Mouse (Mus musculus): ENCODE measurements around the gene Lin28a. TPM values are rescaled to one million over a fixed set of nuclear protein-coding genes. Genes with fewer than 3 reads are reported as not detected.

Lin28a gene
- polyA plus RNA-seq, 1 experiment, result 29.6 TPM

DNA sequence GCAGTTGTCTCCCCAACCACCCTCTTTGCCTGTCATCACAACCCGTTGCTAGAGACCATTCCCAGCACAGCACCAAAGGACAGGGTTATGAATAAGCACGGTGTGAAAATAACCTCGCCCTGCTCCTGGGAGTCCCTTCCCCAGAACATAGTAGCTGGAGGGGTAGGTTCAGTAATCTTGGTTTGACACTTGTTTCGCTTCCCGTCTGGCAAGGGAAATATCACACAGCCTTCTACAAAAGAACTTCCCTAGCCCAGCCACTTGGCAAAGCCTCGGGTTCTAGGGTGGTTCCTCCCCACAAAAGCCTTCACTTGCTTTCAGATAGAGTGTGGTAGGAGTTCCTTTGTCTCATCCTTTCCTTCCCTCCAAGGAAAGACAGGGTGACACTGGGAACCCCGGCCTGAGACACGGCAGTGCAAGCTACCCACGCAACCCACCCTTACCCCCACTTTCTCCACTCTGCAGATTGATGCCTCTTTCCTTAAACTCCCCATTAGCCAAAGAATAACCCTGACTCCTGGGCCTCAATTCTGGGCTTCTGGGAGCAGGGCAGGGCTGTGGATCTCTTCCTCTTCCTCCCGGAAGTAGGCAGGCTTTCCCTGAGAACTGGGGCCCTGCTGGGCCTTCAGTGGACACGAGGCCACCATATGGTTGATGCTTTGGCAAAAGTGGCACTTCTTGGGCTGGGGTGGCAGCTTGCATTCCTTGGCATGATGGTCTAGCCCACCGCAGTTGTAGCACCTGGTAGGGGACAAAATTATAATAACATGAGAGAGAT, 12.9 kb downstream of the Lin28a start:
- TF ChIP-seq POLR2A (IDR thresholded peaks at IDR 0.05; ENCODE audit: borderline replicate concordance, control insufficient read depth, low read depth, low read length) (no peak), CTCF (IDR thresholded peaks at IDR 0.05; ENCODE audit: control insufficient read depth, insufficient read depth, low read length) (no peak)
- no peak overlapping the region for H3K4me3 ChIP-seq (replicated peaks; ENCODE audit: control insufficient read depth, low read depth, low read length)
- WGBS, result 34% methylated on average over 12 of the region's 12 CpGs
- no peak overlapping the region for H3K27ac ChIP-seq (ENCODE audit: control insufficient read depth, insufficient read depth, low read depth, low read length, poor library complexity)
- no peaks in the 10 kb centered on the region; the same call in 1 of the 2 replicates for H3K4me1 ChIP-seq (ENCODE audit: control insufficient read depth, insufficient read depth, low read length)

DNA sequence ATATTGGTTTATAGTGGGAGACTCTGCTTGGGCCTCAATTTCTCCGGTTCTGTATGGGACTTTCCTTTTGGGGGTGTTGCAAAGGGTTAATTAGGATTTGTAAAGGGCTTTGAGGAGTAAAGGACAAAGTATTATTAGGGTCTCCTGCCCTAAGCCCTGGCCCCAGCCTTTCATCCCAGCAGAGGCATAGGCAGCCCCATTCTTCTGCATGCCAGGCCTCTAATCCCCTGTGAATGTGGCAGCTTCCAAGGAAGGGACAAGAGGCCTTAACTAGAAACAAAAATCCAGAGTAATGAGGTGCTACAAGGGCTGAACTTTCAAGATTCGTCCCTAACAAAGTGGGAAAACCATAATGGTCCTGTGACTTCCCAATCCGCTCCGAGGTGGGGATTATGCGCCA, 15.7 kb downstream of the Lin28a start:
- WGBS, result 80% methylated on average over 5 of the region's 5 CpGs
- H3K4me3 ChIP-seq (replicated peaks; ENCODE audit: control insufficient read depth, low read depth, low read length), result no peak overlapping the region
- no peak for TF ChIP-seq CTCF (IDR thresholded peaks at IDR 0.05; ENCODE audit: control insufficient read depth, insufficient read depth, low read length)
- TF ChIP-seq POLR2A (IDR thresholded peaks at IDR 0.05; ENCODE audit: borderline replicate concordance, control insufficient read depth, low read depth, low read length), result no peak
- H3K27ac ChIP-seq (ENCODE audit: control insufficient read depth, insufficient read depth, low read depth, low read length, poor library complexity), result no peak overlapping the region
- no peaks in the 10 kb centered on the region; the same call in 1 of the 2 replicates for H3K4me1 ChIP-seq (ENCODE audit: control insufficient read depth, insufficient read depth, low read length)

DNA sequence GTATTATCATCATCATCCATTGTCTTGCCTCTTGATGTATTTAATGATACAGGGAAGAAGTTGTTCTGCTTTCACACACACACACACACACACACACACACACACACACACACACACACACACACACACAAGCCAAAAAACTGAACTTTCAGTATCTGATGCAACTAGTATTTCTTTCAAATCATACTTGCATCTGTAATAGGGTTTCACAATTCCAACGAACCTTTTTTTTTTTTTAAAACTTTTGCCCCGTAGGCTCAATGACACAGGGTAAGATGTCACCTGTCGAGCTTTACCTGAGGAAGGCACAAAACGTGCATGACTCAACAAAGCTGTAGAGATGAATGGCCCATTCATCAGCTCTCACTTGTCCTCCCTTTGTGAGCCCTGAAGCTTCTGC, 16.4 kb downstream of the Lin28a start:
- Histone ChIP-seq H3K4me3 (replicated peaks; ENCODE audit: control insufficient read depth, low read depth, low read length) (no peak overlapping the region), H3K4me1 (ENCODE audit: control insufficient read depth, insufficient read depth, low read length) (no peaks in the 10 kb centered on the region; the same call in 1 of the 2 replicates), H3K27ac (ENCODE audit: control insufficient read depth, insufficient read depth, low read depth, low read length, poor library complexity) (no peak overlapping the region)
- 48% methylated on average over 4 of the region's 4 CpGs for WGBS
- TF ChIP-seq CTCF (IDR thresholded peaks at IDR 0.05; ENCODE audit: control insufficient read depth, insufficient read depth, low read length), result no peak
- TF ChIP-seq POLR2A (IDR thresholded peaks at IDR 0.05; ENCODE audit: borderline replicate concordance, control insufficient read depth, low read depth, low read length), result no peak

DNA sequence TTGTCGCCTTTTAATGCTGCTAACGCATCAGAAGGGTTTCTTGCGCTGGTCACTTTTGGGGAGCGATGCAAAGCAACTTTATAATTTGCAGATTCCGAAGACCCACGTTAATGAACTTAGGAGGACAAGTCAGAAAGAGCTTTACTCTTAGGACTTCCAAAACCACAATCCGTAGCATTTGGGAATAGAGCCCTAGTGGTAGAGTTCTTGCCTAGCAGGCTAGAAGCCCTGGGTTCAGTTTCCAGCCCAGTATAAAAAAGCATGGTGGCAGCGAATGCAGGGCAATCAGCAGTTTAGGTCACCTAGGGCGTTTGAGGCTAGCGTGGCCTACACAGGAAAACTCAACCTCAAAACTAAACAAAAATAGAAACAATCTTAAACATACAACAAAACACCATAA, 16.9 kb downstream of the Lin28a start:
- no peak overlapping the region for H3K4me3 ChIP-seq (replicated peaks; ENCODE audit: control insufficient read depth, low read depth, low read length)
- no peak overlapping the region for H3K27ac ChIP-seq (ENCODE audit: control insufficient read depth, insufficient read depth, low read depth, low read length, poor library complexity)
- TF ChIP-seq POLR2A (IDR thresholded peaks at IDR 0.05; ENCODE audit: borderline replicate concordance, control insufficient read depth, low read depth, low read length) (no peak), CTCF (IDR thresholded peaks at IDR 0.05; ENCODE audit: control insufficient read depth, insufficient read depth, low read length) (no peak)
- WGBS, result 70% methylated on average over 10 of the region's 10 CpGs
- no peaks in the 10 kb centered on the region; the same call in 1 of the 2 replicates for H3K4me1 ChIP-seq (ENCODE audit: control insufficient read depth, insufficient read depth, low read length)

DNA sequence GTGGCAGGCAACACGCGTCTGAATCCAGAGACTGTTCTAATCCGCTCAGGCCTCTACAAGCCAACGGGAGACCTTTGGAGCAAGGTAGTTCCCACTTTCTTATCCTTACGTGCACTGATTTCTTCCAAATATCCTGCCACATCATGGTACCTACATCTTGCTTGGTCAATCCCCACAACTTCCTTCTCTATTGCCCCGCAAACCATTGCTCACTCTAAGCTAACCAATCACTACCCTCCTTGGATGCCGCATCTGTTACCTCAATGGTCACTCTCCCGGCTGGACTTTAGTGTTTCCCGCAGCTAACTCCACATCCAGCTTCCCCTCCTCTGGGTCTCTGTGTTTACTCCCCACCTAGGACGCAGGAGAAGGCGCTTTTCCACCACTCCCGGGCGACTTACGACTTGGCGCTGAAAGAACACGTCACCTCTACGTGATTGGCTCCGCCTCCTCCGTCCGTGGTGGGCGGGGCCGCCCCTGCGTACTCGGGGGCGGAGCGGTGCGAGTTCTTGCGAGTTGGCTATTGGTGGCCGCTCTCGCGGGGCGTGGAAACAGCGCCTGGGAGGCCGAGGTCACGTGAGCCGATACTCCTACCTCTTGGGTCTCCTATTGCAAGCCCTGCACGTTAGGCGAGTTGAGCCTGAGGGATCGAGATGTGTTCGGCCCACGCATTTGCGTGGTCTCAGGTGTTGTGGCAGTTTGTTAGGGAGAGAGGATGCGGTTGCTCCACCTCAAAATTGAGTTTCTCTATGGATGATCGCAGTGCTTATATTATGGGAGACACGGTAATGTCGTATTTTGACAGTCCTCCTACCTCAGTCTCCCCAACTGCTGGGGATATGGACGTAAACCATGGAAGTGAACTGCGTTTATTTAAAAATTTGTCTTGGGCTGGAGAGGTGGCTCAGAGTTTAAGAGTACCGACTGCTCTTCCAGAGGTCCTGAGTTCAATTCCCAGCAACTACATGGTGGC, 17.9 kb downstream of the Lin28a start, which contains the start of gene Dhdds:
Gene Dhdds, minus strand, starts transcription at position 453 of the 973 bp plus-strand sequence.
- H3K27ac ChIP-seq (ENCODE audit: control insufficient read depth, insufficient read depth, low read depth, low read length, poor library complexity), result peak within 1 kb of the TSS; percentile 71
- H3K4me1 ChIP-seq (ENCODE audit: control insufficient read depth, insufficient read depth, low read length), result no peaks in the 10 kb centered on the region; the same call in 1 of the 2 replicates
- peak within 1 kb of the TSS; percentile 81 for H3K4me3 ChIP-seq (replicated peaks; ENCODE audit: control insufficient read depth, low read depth, low read length)
- under 1% methylated on average over 49 of the region's 49 CpGs for WGBS
- TF ChIP-seq POLR2A (IDR thresholded peaks at IDR 0.05; ENCODE audit: borderline replicate concordance, control insufficient read depth, low read depth, low read length) (0 out of 2 replicates have a peak, but pooled peaks have one; percentile 22), CTCF (IDR thresholded peaks at IDR 0.05; ENCODE audit: control insufficient read depth, insufficient read depth, low read length) (no peak)

DNA sequence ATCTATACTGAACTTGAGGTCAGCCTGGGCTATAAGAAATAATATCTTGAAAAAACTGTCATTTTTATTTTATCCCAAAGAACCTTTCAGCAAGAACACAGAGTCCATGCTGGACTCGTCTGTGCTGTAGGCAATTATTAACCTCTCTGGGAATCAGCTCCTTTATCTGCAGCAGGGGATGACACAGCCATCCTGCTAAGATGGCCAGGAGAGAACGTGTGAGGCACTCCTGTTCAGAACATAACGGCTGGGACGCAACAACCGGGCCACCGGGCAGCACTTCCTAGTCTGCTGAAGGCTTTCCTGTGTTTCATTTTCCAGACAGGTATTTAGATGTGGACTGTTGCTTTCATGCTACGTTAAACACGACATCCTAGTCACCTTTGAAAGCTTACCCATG, 23.9 kb downstream of the Lin28a start:
- Histone ChIP-seq H3K4me3 (replicated peaks; ENCODE audit: control insufficient read depth, low read depth, low read length) (no peak overlapping the region), H3K27ac (ENCODE audit: control insufficient read depth, insufficient read depth, low read depth, low read length, poor library complexity) (no peak overlapping the region), H3K4me1 (ENCODE audit: control insufficient read depth, insufficient read depth, low read length) (no peaks in the 10 kb centered on the region)
- whole genome bisulfite sequencing, result 86% methylated on average over 8 of the region's 8 CpGs
- TF ChIP-seq POLR2A (IDR thresholded peaks at IDR 0.05; ENCODE audit: borderline replicate concordance, control insufficient read depth, low read depth, low read length) (no peak), CTCF (IDR thresholded peaks at IDR 0.05; ENCODE audit: control insufficient read depth, insufficient read depth, low read length) (no peak)

DNA sequence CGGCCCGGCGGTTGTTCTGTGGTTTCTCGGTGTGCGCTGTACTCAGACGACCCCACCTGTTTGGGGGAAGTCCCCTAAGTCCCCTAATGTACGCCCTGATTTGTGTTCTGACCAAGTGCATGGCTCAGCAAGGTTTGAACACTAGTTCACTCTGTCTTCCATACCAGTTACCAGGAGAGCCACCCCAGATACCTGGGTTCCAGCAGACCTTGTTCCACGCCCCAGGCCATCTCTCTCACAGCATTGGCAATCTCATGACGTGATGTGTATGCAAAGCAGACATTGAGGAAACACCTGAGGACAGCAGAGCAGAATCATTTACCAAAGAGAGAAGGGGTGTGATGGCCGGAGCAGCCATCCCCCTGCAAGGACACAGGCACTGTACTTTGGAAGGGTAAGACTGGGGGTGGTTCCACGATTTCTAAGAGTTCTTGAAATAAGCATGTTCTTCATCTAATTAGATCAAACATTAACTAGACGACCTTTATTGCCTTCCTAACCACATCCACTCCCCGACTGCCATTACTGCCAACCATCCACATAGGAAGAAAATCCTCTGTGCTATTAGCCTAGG, 27.5 kb downstream of the Lin28a start:
- no peaks in the 10 kb centered on the region for H3K4me1 ChIP-seq (ENCODE audit: control insufficient read depth, insufficient read depth, low read length)
- no peak overlapping the region for H3K27ac ChIP-seq (ENCODE audit: control insufficient read depth, insufficient read depth, low read depth, low read length, poor library complexity)
- 80% methylated on average over 13 of the region's 13 CpGs for WGBS
- H3K4me3 ChIP-seq (replicated peaks; ENCODE audit: control insufficient read depth, low read depth, low read length), result no peak overlapping the region
- no peak for TF ChIP-seq CTCF (IDR thresholded peaks at IDR 0.05; ENCODE audit: control insufficient read depth, insufficient read depth, low read length)
- TF ChIP-seq POLR2A (IDR thresholded peaks at IDR 0.05; ENCODE audit: borderline replicate concordance, control insufficient read depth, low read depth, low read length), result no peak

All from bone marrow, adult 2 months (tissue).